Mouse (Mus musculus): ENCODE results near the gene Xpo4.

DNA sequence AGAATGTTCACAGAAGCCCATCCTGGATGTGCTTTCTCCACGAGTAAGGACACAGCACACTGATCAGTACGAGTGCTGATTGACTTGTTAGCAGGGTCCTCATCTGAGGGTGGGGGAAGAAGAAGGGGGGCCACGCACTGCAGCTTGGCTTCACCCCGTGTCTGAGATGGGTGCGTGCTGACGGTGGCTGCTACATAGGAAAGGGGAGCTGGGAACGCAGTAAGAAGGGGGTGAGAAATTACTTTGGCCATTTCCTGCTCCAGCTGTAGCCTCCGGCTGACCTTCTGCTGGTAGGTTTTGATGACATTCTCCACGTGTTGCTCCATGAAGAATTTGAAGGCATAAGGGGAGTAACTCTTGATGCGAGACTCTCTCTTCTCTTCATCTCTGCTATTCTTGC is 33.8 kb upstream of the Xpo4 start:
- TF ChIP-seq GATA1 (IDR thresholded peaks at IDR 0.05; ENCODE audit: low read length) (no peak), TAL1 (IDR thresholded peaks at IDR 0.05; ENCODE audit: low read length) (no peak)

Measured in erythroblast, embryonic 14.5 days (primary cell).